Mouse (Mus musculus) adrenal gland, postnatal 14 days (tissue): ENCODE measurements around the gene Ostm1. TPM values are rescaled to one million over a fixed set of nuclear protein-coding genes. Genes with fewer than 3 reads are reported as not detected.

Experiments
- DNase-seq: peaks from one replicate; pipeline ENCODE4 v3.0.0; 2021; ENCODE audit warnings: mixed read lengths
- long read RNA-seq, 2 experiments: library from polyadenylated mRNA; stranded (forward); transcript quantifications; one replicate each; pipeline ENCODE4 v2.0.0; 2021
- total RNA-seq: library from RNA; stranded (reverse); gene quantifications from 2 replicates; pipeline ENCODE4 v1.2.3, GENCODE M21; 2021

The Ostm1 gene
- total RNA-seq, result 20.4 and 25.2 TPM in 2 replicates
- long read RNA-seq, experiment 1, transcript Ostm1-201 (6 exons, 3,006 nt), result major isoform, 65 of 68 reads
- long read RNA-seq, experiment 1, partial matches to known transcripts, result 2 of 68 reads
- long read RNA-seq, experiment 1, other reads (novel, unspliced or antisense), result 1 of 68 reads
- long read RNA-seq, experiment 2, transcript Ostm1-201 (6 exons, 3,006 nt), result major isoform, 33 of 34 reads
- long read RNA-seq, experiment 2, partial matches to known transcripts, result 0 of 34 reads
- long read RNA-seq, experiment 2, other reads (novel, unspliced or antisense), result 1 of 34 reads

DNA sequence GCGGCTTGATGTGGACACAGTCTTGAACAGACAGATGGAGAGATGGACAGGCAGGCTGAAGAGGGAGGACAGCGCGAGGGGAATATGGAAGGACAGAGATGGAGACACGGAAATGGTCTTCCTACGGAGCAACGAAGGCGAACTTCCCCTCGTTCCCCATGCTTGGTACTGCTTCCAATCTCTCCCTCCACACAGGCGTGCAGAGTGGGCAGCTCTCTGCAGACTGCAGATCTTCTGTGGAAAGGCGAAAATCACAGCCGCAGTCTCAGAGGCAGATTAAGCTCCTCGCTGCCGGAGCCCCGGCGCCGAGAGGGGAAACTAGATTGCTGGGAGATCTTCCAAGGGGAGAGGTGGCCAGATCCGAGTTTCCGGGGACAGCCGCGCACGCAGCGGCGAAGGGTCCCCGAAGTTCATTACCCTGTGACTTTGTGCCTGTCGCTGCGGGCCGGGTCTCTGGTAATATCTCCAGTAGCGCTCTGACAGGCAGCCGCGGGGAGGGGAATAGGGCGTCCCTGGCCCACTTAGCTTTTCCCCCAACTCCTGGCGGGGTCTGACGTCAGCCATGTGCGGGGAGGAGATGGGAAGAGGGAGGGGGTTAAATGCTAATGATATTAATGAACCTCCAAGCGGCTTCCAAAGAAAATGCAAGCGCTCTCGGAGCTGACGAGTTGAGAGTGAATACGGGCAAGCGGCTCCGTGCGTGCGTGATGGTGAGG is at the start of gene Ostm1, which contains the start of gene Nr2e1:
Gene Ostm1, plus strand, starts transcription at position 666 of the 716 bp plus-strand sequence.
Gene Nr2e1, minus strand, starts transcription at position 476 of the 716 bp plus-strand sequence.
- DNase-seq, result no peak

DNA sequence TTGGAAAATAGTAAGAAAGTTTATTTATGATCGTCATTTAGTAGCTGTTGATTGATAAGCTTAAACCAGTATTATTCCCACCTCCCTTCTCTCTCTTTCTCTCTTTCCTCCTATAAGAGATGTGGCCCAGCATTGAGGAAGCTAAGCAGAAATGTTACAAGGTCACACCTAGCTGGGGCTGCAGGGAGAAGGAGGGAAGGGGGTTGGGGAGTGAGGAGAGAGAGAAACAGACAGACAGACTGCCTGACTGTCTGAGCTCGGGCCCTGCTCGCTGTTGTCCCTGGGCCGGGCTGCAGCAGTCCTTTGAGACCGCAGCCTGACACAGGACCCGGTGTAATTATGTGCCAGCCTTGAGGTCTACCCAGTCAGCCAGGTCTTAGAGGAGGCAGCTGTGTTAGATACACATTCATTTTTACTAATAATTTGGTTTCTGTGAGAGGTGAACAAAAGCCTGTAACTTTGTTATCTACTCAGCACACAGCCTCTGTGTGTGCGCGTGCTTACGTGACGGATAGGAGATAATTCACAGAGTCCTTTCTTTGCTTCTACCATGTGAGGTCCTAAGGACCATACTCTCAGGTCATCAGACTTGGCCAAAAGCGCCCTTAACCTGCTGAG is 49.7 kb upstream of the Ostm1 start:
- DNase-seq, result no peak

DNA sequence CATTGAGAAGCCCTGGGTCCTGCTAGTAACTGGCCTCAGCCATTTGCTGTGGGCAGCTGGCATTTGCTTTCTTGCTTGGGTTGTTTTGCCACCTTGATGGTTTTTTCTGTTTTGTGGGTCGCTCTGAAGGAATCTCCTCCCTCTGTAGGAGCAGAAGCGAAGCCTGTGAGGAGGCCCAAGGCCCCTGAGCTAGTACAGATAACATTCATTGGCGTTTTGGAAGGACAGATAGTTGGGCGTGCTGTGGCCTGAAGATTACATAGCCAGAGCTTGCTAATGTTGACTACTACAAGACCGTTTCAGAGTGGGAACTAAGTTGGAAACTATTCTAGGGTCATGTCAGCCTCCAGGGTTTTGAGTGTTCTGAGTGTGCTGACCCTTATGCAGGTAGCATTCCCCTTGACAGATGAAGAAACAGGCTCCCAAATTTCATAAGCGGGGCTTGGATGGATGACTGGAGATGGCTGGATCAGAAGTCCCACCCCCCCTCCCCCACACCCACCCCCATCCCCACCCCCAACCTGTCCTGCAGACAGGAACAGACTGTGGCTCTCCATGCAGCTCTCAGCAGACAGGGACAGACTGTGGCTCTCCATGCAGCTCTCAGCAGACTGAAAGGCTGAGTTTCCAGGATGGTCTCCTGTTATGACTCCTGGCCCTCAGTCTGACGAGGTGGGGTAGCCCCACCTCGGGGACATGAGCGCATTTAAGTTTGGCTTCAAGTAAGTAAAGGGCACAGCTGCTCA is 45.9 kb upstream of the Ostm1 start:
- DNase-seq, result no peak

DNA sequence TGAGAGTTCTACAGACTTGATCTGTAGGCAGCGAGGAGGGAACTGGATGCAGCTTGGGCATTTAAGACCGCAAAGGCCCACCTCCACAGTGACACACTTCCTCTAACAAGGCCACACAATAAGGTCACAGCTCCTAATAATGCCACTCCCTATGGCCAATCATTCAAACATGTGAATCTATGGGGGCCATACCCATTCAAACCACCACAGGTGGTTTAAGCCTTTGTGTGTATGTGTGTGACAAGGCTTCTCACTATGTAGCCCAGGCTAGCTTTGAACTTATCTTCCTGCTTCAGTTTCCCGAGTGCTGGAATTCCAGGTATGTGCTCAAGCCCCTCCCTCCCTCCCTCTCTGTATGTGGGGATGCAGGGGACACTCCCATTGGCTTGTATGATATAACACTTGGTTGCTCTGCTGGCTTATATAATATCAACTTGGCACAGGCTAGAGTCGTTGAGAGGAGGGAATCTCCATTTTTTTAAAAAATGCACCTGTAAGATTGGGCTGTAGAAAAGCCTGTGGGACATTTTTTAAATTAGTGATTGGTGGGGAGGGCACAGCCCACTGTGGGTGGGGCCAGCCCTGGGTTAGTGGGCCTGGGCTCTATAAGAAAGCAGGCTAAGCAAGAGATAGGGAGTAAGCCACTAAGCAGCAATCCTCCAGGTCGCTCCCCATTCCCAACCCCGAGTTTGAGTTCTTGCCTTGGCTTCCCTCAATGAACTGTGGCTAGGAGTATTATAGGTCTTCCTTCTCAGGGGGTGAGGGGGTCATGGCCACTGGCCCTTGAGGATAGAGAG is 37.7 kb upstream of the Ostm1 start:
- DNase-seq, result no peak

DNA sequence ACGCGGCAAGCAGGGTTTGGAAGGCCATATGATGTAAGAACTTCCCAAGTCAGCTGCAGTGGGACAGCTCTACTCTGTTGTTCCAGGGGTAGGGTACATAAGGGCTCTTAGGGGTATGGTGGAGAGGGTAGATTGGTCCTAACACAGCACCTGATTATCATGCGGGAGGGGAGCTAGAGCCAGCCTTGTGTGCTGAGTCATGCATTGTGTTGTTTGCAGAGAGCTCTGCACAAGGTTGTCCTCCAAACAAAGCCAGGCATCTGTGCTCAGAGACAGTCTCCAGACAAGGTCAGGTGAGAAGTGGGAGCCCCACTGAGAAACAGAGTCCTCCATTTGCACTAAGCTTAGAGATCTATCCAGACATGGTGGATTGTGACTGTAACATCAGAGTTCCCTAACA is 37.1 kb upstream of the Ostm1 start:
- no peak for DNase-seq

DNA sequence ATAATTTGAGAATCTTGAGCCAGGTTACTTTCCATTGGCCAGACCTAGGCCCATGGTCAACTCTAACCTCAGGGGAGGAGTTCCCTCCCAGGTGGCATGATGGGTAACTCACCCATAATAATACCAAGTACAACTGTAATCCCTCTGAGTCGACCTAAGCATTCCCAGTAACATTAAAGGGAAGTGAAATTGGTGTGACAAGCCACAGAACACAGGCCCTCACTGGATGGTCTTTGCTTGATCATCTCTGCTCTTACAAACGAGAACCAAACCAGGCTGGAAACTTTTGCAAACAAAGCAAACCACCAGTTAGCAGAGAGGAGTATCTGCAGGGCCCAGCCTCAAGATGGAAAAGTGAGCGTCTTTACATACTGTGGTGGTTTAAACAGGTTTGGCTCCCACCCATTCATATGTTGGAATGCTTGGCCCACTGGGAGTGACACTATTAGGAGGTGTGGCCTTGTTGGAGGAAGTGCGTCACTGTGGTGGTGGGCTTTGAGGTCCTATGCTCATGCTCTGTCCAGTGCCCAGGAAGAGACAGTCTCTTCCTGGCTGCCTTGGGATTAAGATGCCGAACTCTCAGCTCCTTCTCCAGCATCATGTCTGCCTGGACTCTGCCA is 23.9 kb upstream of the Ostm1 start:
- no peak for DNase-seq

DNA sequence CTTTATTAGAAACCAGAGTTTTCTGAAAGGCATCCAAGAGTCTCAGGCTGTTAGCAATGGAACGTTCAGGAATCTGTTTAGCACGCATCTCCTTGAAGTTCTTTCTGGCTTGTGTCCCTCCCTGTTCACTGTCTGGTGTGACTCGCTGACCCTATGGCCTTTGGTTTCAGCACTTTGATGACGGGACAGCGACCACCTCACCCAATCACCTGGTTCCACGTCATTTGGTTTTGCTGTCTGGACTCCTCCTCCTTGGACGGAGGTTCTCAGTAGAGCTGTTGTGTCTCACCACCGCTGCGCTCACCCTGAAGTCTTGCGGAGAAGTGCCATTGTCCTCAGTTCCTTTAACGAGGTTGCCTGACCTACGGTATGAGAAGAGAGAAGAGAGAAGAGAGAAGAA is 21.4 kb upstream of the Ostm1 start:
- DNase-seq, result peak; percentile 71

DNA sequence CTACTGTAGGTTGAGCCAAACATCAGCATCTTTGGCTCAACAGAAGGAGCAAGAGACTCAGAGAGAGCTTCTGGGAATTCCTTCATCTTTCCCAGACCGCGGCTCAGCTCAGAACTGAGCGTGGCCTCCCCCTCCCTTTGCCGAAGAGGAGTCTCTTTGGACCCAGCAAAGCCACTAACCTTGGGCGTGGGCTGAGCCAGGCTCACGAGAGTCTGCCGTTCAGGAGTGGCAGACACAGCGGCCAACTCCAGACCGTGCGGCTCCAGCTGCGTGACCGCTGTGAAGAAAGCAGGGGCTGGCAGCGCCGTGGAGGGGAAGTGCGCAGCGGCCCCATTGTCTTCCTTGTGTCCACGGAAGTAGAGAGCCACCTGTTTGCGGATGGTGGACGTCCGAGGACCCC is 11.1 kb upstream of the Ostm1 start:
- no peak for DNase-seq

DNA sequence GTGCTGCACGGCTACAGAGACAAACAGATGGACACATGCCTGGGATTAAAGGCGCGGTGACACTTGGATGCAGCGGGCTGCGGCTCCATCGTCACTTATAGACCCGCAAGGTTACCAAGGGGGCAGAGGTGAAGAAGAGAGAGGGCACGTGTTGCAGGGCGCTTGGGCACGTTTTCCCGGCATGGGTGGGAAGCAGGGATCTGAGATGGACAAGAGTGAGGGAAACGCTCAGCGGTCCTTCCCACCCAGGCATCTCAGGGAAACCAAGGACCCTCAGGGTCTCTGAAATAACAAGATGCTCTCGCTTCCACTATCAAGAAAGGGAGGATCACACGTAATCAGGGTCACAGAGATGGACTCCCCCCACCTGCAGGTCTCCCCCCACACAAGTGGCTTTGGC is 10.7 kb upstream of the Ostm1 start:
- no peak for DNase-seq

DNA sequence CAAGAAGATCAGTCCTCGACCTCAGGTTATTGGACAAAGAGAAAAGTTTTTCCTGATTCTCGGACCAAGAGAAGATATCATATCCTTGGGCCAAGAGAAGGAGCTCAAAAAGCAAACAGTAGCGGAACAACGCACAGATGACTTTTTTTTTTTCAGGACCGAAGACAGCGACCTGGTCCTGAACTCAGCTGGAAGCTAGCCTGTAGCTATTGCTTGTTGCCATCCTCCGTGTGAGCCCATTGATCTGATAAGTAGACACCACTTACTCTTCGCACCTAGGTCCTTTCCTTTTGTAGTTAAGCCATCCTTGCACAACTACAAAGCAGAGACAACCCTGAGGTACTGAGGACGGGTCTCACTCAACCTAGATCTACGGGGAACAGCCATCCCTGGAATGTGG is 9.0 kb upstream of the Ostm1 start:
- no peak for DNase-seq

DNA sequence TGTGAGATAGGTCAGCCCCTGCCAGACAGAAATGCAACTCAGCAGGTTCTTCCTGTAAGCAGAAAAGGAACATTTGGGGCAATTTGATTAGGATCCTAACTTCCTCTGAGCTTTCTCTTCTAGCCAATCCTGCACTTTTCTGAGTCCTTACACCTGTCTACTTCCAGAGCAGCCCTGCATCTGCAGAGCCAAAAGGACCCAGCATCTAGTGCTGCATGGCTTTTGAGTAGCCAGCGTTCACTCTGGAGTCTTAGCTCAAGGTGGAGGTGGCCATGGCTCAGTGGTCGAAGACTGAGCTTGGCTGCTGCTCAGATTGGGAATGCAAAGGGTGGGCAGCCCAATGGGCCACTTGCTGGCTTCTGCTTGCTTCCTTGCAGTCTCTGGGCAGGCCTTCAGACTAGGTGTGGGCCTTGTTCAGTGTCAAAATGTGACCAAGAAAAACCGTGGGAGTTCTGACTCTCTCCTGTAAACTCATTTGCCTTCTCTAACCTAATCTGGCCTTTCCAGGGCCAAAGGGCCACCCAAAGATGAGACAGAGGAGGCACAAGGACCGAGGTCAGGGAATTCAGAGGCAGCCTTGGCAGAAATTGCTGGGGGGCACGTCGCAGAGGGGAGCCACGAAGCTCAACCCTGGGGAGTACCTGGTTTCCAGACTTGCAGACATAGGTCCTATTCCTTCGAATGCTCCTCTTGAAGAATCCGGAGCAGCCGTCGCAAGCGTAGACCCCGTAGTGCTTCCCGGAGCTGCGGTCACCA is 5.9 kb upstream of the Ostm1 start:
- no peak for DNase-seq

DNA sequence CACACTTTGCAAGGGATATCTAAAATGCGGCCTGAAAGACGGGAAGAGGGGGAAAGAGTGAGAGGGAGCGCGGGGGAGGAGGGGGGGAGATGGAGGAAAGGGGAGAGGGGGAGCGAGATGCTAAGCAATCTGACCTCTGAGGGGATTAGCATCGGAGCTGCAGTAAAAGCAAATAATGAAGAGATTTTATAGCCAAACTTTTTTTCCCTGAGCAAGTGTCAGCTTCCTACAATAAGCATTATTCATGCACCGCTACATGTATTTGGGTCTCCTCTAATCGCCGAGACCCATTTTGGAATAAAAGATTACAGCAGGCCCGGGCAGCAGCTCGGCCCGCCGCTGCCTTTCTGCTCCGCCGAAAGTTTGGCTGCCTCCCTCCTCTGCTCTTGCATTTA is 5.3 kb upstream of the Ostm1 start:
- DNase-seq, result no peak

DNA sequence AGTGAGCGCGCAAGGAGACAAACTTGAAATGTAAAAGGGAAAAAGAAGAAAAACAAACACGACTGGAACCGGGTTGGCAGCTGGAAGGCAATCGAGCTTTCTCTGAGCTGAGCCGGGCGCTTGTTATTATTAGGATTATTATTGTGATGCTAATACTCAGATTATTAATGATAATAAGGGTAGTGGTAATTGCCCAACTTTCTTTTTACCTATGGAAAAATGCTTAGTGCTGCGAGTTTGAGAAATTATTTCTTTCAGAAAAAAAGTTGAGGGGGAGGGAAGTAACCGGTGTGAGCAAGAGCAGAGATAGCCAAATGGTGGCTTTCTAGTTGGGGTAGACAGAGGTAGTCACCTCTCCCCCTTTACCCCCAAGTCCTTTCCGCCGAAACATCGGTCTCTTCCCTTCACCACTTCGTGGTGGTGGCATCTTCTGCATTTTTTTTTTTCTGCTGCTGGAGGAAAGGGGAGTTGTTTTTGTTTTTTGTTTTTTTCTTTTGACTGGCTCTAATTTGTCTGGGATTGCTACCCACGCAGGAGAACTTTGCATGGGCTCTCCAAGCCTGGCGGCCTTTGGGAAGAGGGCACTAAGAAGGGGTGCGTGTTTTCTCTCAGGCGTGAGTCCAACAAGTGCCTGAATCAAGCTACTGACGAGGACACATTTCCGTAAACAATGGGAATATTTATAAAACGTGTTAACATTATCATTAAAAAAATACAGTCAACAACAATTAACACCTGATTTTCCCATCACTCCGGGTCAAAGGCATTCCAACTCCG is 4.7 kb upstream of the Ostm1 start:
- no peak for DNase-seq

DNA sequence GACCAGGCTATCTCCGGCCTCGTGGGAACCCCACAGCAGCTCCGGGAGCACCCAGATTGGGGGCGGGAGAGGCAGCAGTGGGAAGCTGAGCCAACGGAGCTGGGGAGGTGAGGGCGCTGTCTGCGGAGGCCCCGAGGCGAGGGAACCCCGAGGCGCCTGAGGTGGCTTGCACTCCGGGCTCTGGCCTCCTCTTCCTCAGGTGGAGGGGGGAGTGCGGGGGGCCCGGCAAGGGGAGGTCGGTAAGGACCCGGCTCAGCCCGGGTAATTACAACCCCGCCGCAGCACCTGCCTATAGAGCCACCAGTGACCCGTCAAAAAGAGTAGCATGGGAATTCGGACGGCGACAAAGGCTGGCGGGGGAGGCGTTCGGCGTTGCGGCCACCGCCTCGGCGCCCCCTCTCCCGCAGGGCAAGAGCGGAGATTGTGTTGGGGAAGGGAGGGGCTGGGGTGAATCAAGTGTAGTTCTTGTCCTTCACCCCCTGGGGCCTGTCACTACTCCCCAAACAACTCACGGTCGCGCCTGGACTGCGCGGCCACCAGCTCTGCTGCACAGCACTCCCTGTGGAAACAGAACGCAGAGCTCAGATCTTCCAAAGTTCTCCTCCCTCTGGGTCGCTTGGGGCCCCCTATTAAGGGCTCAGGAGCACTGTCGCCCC is 4.0 kb upstream of the Ostm1 start:
- DNase-seq, result no peak

DNA sequence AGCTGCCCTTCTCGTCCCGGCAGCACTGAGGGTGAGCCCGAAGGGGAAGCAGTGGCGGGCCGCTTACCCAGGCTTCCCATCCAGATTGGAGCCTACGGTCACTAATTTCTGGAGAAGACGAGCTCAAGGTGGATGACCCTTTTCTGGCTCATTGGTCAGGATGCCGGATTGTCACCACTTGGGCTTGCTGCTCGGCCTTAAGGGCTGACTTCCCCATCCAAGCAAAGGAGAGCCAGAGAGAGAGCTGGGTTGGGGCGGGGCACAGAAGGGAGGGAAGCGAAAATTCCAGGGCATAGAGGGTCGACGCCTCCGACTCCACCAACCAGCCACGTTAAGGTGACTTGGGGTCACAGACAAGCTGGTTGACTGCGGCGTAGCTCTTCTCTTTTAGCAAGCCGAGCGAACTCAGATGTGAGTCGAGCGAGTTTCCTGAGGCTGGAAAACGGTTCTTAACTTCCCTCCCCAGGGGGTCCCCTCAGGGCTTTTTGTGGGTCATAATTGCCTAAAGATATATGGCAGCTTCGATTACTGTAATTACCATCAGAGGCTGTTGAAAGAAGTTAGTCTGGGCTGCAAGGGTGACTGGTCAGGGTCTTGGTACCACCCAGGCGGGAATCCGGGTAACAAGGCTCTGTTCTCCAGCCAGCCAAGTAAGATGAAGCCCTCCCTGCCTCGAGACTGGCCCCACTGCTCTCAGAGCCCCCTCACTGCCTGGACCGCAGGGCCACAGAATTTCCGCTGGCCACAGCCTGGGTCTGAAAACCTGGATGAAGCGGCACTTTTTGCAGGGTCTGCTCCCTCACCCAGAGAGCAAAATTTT is 3.3 kb upstream of the Ostm1 start:
- DNase-seq, result no peak

DNA sequence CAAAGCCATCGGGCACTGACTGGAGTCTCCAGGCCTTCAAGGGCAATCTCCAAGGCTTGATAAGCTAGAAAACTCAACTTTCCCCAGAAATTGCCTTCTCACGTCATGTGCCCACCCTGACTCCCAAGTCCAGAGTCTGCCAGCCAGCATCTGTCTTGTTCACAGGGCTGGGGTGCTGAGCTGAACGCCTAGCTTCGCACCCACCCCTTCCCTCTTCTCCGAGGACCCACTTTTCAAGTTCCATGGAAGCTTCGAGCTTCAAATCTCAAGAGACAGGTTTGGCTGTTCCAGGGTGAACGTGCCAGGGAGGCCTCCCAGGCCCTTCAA is 2.7 kb upstream of the Ostm1 start:
- no peak for DNase-seq

DNA sequence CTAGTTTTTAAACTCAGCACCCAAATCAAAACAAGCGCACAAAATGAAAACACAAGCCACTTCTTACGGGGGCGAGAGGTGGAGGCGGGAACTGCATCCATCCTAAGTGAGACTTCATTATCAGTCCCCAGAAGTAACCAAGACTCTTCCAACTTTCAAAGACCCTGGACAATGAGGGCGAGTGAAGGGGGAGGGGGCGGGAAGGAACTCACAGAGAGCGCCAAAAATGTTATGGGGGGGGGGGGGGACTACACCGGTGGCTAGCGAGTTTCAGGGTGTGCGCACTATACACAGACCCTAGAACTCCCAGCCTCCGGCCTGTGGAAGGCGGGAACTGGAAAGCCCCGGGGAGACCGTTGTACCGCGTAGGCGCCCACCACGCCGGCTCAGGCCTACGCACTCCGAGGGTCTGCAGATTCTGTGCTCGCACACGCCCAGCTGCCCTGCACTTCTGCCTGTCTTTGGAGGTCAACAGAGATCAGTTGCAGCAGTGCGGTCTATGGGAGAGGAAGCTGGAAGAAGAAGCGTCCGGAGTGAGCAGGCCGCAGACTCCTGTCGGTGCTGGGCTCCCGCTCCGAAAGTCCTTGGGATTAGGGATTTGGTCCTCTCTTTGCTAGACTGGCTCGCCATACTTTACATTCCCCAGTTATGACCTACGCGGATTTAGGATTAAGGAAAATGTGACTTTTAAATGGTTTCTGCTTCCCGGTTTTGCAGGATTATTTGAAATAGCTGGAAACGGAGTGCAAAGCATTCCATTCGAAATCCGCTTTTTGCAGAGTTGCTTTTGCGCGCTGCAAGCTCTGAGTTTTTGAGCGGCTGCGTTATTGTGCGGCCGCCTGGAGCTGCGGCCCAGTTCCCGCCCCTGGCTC is 1.7 kb upstream of the Ostm1 start:
- no peak for DNase-seq
